ENCODE assay signal across 12 mouse cellular contexts in genomic region chr2:122826302-122826701, GRCm38 (mm10).
A peak's percentile ranks its signal among the peaks of the same experiment; 100 is the strongest.
DNase-seq lines count a peak whose midpoint lies in the region; ATAC-seq lines count a peak whose summit lies in the region.
"Had no signal": no experiment of that assay in that cellular context is flagged by ENCODE, and none has a peak within 500 bp of the region (broad histone marks: within the 10 kb centered on the region; RNA-seq: fewer than 3 reads in every experiment).

No protein-coding gene starts in this region.

- H3K4me2 ChIP-seq in hindbrain, embryonic 11.5 days (replicated peaks; ENCODE audit: low read depth, low read length): no peak overlapping the region
- no peak overlapping the region for H3K4me2 ChIP-seq in midbrain, embryonic 13.5 days (replicated peaks)
- no peak overlapping the region for H3K4me2 ChIP-seq in midbrain, embryonic 11.5 days
- H3K4me2 ChIP-seq in hindbrain, embryonic 16.5 days (ENCODE audit: low read length): no peak overlapping the region

- H3K9ac ChIP-seq in hindbrain, embryonic 11.5 days (ENCODE audit: low read depth, low read length): no peak overlapping the region
- no peak overlapping the region for H3K9ac ChIP-seq in midbrain, embryonic 13.5 days (replicated peaks)
- no peak overlapping the region for H3K9ac ChIP-seq in midbrain, embryonic 11.5 days (ENCODE audit: low read length)
- no peak overlapping the region for H3K9ac ChIP-seq in hindbrain, embryonic 16.5 days (ENCODE audit: low read depth, low read length)
- H3K9ac ChIP-seq: lung, embryonic 15.5 days had no signal

- no peaks in the 10 kb centered on the region for H3K9me3 ChIP-seq in hindbrain, embryonic 11.5 days (ENCODE audit: control insufficient read depth, low read length)
- no peaks in the 10 kb centered on the region for H3K9me3 ChIP-seq in hindbrain, embryonic 10.5 days
- no peaks in the 10 kb centered on the region for H3K9me3 ChIP-seq in midbrain, embryonic 13.5 days
- no peaks in the 10 kb centered on the region for H3K9me3 ChIP-seq in midbrain, embryonic 11.5 days (ENCODE audit: control insufficient read depth, low read length)
- no peaks in the 10 kb centered on the region for H3K9me3 ChIP-seq in hindbrain, embryonic 16.5 days (ENCODE audit: control insufficient read depth, low read length)
- H3K9me3 ChIP-seq: lung, embryonic 15.5 days had no signal

- H3K36me3 ChIP-seq in hindbrain, embryonic 11.5 days (ENCODE audit: control insufficient read depth, insufficient read depth, low read length): no peaks in the 10 kb centered on the region
- no peaks in the 10 kb centered on the region for H3K36me3 ChIP-seq in hindbrain, embryonic 10.5 days
- H3K36me3 ChIP-seq in midbrain, embryonic 13.5 days: no peaks in the 10 kb centered on the region
- no peaks in the 10 kb centered on the region for H3K36me3 ChIP-seq in midbrain, embryonic 11.5 days (ENCODE audit: control insufficient read depth, insufficient read depth, low read length)
- H3K36me3 ChIP-seq in hindbrain, embryonic 16.5 days (ENCODE audit: control insufficient read depth, insufficient read depth, low read length): no peaks in the 10 kb centered on the region
- H3K36me3 ChIP-seq: lung, embryonic 15.5 days had no signal

- H3K27me3 ChIP-seq in hindbrain, embryonic 11.5 days (ENCODE audit: control insufficient read depth, insufficient read depth, low read length): no peaks in the 10 kb centered on the region
- no peaks in the 10 kb centered on the region for H3K27me3 ChIP-seq in hindbrain, embryonic 10.5 days (ENCODE audit: insufficient read depth, poor library complexity, severe bottlenecking)
- H3K27me3 ChIP-seq in midbrain, embryonic 13.5 days: no peaks in the 10 kb centered on the region
- H3K27me3 ChIP-seq in midbrain, embryonic 11.5 days (ENCODE audit: control insufficient read depth, insufficient read depth, low read length): no peaks in the 10 kb centered on the region
- H3K27me3 ChIP-seq in hindbrain, embryonic 16.5 days (replicated peaks; ENCODE audit: control insufficient read depth, insufficient read depth, low read length): no peaks in the 10 kb centered on the region
- H3K27me3 ChIP-seq: lung, embryonic 15.5 days had no signal

- no peak overlapping the region for H3K4me3 ChIP-seq in hindbrain, embryonic 11.5 days (ENCODE audit: low read depth, low read length)
- no peak overlapping the region for H3K4me3 ChIP-seq in hindbrain, embryonic 10.5 days
- H3K4me3 ChIP-seq in midbrain, embryonic 13.5 days (replicated peaks): no peak overlapping the region
- H3K4me3 ChIP-seq in midbrain, embryonic 11.5 days (ENCODE audit: low read depth, low read length): no peak overlapping the region
- H3K4me3 ChIP-seq in hindbrain, embryonic 16.5 days (ENCODE audit: low read length): no peak overlapping the region
- H3K4me3 ChIP-seq: erythroblast, embryonic 14.5 days had no signal

- H3K4me1 ChIP-seq in hindbrain, embryonic 11.5 days (replicated peaks; ENCODE audit: control insufficient read depth, insufficient read depth, low read length): no peaks in the 10 kb centered on the region
- peaks cover 3% of the 10 kb centered on the region; the same call in 1 of the 2 replicates for H3K4me1 ChIP-seq in hindbrain, embryonic 10.5 days (replicated peaks)
- peaks cover 9% of the 10 kb centered on the region for H3K4me1 ChIP-seq in midbrain, embryonic 13.5 days (replicated peaks)
- no peaks in the 10 kb centered on the region for H3K4me1 ChIP-seq in midbrain, embryonic 11.5 days (ENCODE audit: control insufficient read depth, insufficient read depth, low read length)
- H3K4me1 ChIP-seq in hindbrain, embryonic 16.5 days (ENCODE audit: control insufficient read depth, insufficient read depth, low read depth, low read length): peaks cover 3% of the 10 kb centered on the region; the same call in 1 of the 2 replicates

- intact Hi-C loops in left cerebral cortex, postnatal 36 days (cut with DNase I): loop anchor here (10.0 kb wide), 1 partner anchor 1268 kb away; no protein-coding TSS in a partner anchor

- 0 out of 2 replicates have a peak overlapping the region, but pooled peaks have one; percentile 17 for H3K27ac ChIP-seq in hindbrain, embryonic 11.5 days (ENCODE audit: low read depth, low read length)
- H3K27ac ChIP-seq in hindbrain, embryonic 10.5 days: no peak overlapping the region
- peak overlapping the region; percentile 45; the same call in 1 of the 2 replicates for H3K27ac ChIP-seq in midbrain, embryonic 13.5 days
- H3K27ac ChIP-seq in midbrain, embryonic 11.5 days (ENCODE audit: low read depth, low read length): no peak overlapping the region
- no peak overlapping the region for H3K27ac ChIP-seq in hindbrain, embryonic 16.5 days (ENCODE audit: low read depth, low read length)

- ATAC-seq in hindbrain, embryonic 11.5 days (ENCODE audit: low FRiP score): no peak
- ATAC-seq in midbrain, embryonic 13.5 days: no peak
- ATAC-seq in midbrain, embryonic 11.5 days (ENCODE audit: low FRiP score): no peak
- peak; percentile 79; the same call in 1 of the 2 replicates for ATAC-seq in hindbrain, embryonic 16.5 days

- DNase-seq in hindbrain, embryonic 11.5 days (ENCODE audit: low spot score): no peak
- no peak for DNase-seq in hindbrain, embryonic 10.5 days (ENCODE audit: low spot score)
- no peak for DNase-seq in midbrain, embryonic 11.5 days (ENCODE audit: low spot score, missing footprints)
- DNase-seq in left cerebral cortex, postnatal 36 days (ENCODE audit: low spot score in 2 of 2): no peak
- DNase-seq in cerebellum, adult 11-12 months: no peak
- DNase-seq: cerebellum, adult 18-20 months; liver; right cerebral cortex, adult 18-20 months had no signal

- WGBS in hindbrain, embryonic 11.5 days: 69% methylated on average over 3 of the region's 3 CpGs
- 77% methylated on average over 3 of the region's 3 CpGs for WGBS in hindbrain, embryonic 10.5 days
- WGBS in midbrain, embryonic 13.5 days: 45% methylated on average over 3 of the region's 3 CpGs
- WGBS in midbrain, embryonic 11.5 days: 66% methylated on average over 3 of the region's 3 CpGs
- WGBS in hindbrain, embryonic 16.5 days: 35% methylated on average over 3 of the region's 3 CpGs

Comparison
In these comparisons a context has a peak if more than half of its experiments do, and no peak if none do; other contexts are left out.
1. H3K27ac ChIP-seq: peak in hindbrain, embryonic 11.5 days (single experiment) and midbrain, embryonic 13.5 days (single experiment); none in hindbrain, embryonic 10.5 days (single experiment), midbrain, embryonic 11.5 days (single experiment) and hindbrain, embryonic 16.5 days (single experiment).